Mouse (Mus musculus) splenic B cell, adult 2 months (primary cell): ENCODE data around the gene Rbbp6.

ENCODE experiments used
- DNase-seq: peaks from one replicate; pipeline ENCODE4 v3.0.0-alpha.2; 2011; ENCODE audit warnings: low read depth, low spot score
- H3K27me3 ChIP-seq: 2 replicates; pipeline ENCODE4 v1.6.1; 2012; ENCODE audit warnings: mild to moderate bottlenecking, low read length, moderate library complexity, mixed read lengths; ENCODE audit not compliant: control insufficient read depth, poor library complexity, insufficient read depth, severe bottlenecking
- H3K36me3 ChIP-seq: 2 replicates; pipeline ENCODE4 v1.6.1; 2012; ENCODE audit warnings: mild to moderate bottlenecking, low read length, moderate library complexity, mixed read lengths; ENCODE audit not compliant: control insufficient read depth, poor library complexity, insufficient read depth, severe bottlenecking

Rbbp6 gene

GRCm38 (mm10) chr7:122965386-122965785 lies at the start of gene Rbbp6:
Rbbp6 (plus strand) TSS chr7:122965686.
- no peak for DNase-seq
- H3K36me3 ChIP-seq = no peaks in the 10 kb centered on the region
- no peaks in the 10 kb centered on the region for H3K27me3 ChIP-seq

- Histone ChIP-seq H3K27me3 (no peaks in the 10 kb centered on the region), H3K36me3 (no peaks in the 10 kb centered on the region)
- peak; percentile 81 for DNase-seq
Observed at GRCm38 (mm10) chr7:122919728-122920582, 45.5 kb upstream of the Rbbp6 start.

GRCm38 (mm10) chr7:122921537-122921936 lies 43.9 kb upstream of the Rbbp6 start:
- Histone ChIP-seq H3K27me3 (no peaks in the 10 kb centered on the region), H3K36me3 (no peaks in the 10 kb centered on the region)
- DNase-seq = peak; percentile 19

- peak; percentile 44 for DNase-seq
- no peaks in the 10 kb centered on the region for H3K27me3 ChIP-seq
- no peaks in the 10 kb centered on the region for H3K36me3 ChIP-seq
Observed at GRCm38 (mm10) chr7:122924256-122924655, 41.2 kb upstream of the Rbbp6 start.

GRCm38 (mm10) chr7:122930494-122930893 lies 35.0 kb upstream of the Rbbp6 start:
- Histone ChIP-seq H3K36me3 (no peaks in the 10 kb centered on the region), H3K27me3 (no peaks in the 10 kb centered on the region)
- no peak for DNase-seq

GRCm38 (mm10) chr7:122932171-122932570 lies 33.3 kb upstream of the Rbbp6 start:
- DNase-seq = no peak
- no peaks in the 10 kb centered on the region for H3K36me3 ChIP-seq
- H3K27me3 ChIP-seq = no peaks in the 10 kb centered on the region

- DNase-seq = peak; percentile 29
- Histone ChIP-seq H3K27me3 (no peaks in the 10 kb centered on the region), H3K36me3 (no peaks in the 10 kb centered on the region)
Observed at GRCm38 (mm10) chr7:122936626-122937025, 28.9 kb upstream of the Rbbp6 start.

GRCm38 (mm10) chr7:122938197-122938596 lies 27.3 kb upstream of the Rbbp6 start:
- Histone ChIP-seq H3K27me3 (no peaks in the 10 kb centered on the region), H3K36me3 (no peaks in the 10 kb centered on the region)
- DNase-seq = no peak

- DNase-seq = peak; percentile 46
- Histone ChIP-seq H3K36me3 (no peaks in the 10 kb centered on the region), H3K27me3 (no peaks in the 10 kb centered on the region)
Observed at GRCm38 (mm10) chr7:122939181-122939580, 26.3 kb upstream of the Rbbp6 start.

GRCm38 (mm10) chr7:122940371-122941075 lies 25.0 kb upstream of the Rbbp6 start:
- Histone ChIP-seq H3K36me3 (no peaks in the 10 kb centered on the region), H3K27me3 (no peaks in the 10 kb centered on the region)
- peak; percentile 71 for DNase-seq

- no peaks in the 10 kb centered on the region for H3K36me3 ChIP-seq
- DNase-seq = peak; percentile 34
- H3K27me3 ChIP-seq = no peaks in the 10 kb centered on the region
Observed at GRCm38 (mm10) chr7:122942111-122942510, 23.4 kb upstream of the Rbbp6 start.

- Histone ChIP-seq H3K27me3 (no peaks in the 10 kb centered on the region), H3K36me3 (no peaks in the 10 kb centered on the region)
- peak; percentile 82 for DNase-seq
Observed at GRCm38 (mm10) chr7:122945149-122945548, 20.3 kb upstream of the Rbbp6 start.

- no peaks in the 10 kb centered on the region for H3K36me3 ChIP-seq
- H3K27me3 ChIP-seq = no peaks in the 10 kb centered on the region
- no peak for DNase-seq
Observed at GRCm38 (mm10) chr7:122949268-122949667, 16.2 kb upstream of the Rbbp6 start.

GRCm38 (mm10) chr7:122951464-122951863 lies 14.0 kb upstream of the Rbbp6 start:
- H3K27me3 ChIP-seq = no peaks in the 10 kb centered on the region
- no peaks in the 10 kb centered on the region for H3K36me3 ChIP-seq
- DNase-seq = no peak

- DNase-seq = no peak
- H3K27me3 ChIP-seq = no peaks in the 10 kb centered on the region
- no peaks in the 10 kb centered on the region for H3K36me3 ChIP-seq
Observed at GRCm38 (mm10) chr7:122952066-122952465, 13.4 kb upstream of the Rbbp6 start.
